Mouse (Mus musculus) gastrocnemius, postnatal 36 days (tissue): ENCODE results near the gene Gm13276. TPM values are rescaled to one million over a fixed set of nuclear protein-coding genes. Genes with fewer than 3 reads are reported as not detected.
"Not testable (repeated sequence)": the region's sequence is repeated elsewhere in the genome, so short reads cannot be mapped to it uniquely, and the experiment has no call there.

Source experiments
- DNase-seq, 2 experiments: peaks; one replicate each; pipeline ENCODE4 v3.0.0; 2022
- intact Hi-C: fragments of 180-260 bp; cut with DNase I; formaldehyde crosslinking; loops from one replicate; pipeline ENCODE4 v1.15.1; 2025
- total RNA-seq, 2 experiments: library from RNA; stranded (reverse); gene quantifications; 2 replicates each; pipeline ENCODE4 v1.2.3; 2021

Gm13276 gene
- total RNA-seq, 2 experiments from 2014 or later, result not detected

DNA sequence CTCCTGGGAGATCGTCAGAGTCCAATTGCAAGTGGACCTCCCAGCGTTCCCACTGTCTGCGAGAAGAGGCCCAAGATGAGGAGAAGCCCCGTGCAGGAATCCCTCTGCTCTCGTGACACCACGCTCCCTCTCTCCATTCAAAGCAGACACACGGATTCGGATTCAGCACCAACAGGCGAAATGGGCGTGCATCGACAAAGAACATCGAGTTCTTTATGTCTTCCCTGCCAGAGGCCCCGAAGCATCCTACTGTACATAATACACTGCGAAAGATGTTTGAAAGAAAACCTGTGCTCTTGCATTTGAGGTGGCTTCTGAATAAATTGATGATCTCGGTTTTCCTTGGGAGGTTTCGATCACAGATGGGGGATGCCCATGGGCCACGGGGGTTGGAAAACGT lies 5.2 kb upstream of the Gm13276 start:
- DNase-seq, intact Hi-C loops: not testable (repeated sequence)

DNA sequence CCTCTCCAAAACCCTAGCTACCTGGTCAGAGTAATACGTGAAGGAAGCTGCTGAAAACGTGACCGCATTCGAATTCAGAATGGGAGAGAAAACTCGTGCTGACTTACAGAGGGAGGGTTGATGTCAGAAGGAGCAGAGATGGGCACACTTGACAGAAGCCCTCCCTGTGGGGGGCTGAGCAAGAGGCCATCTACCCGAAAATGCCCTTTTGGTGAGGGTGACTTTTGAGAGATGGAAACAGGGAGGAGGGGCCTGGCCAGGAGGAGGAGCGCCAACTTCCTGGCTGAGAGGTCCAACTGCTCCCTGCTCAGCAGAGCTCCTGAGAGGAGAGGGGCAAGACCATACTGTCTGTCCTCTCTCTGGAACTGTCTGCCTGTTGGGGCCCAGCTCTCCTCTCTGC lies 3.7 kb upstream of the Gm13276 start, which contains the start of gene Ifnz:
Gene Ifnz, plus strand, starts transcription at position 301 of the 400 bp plus-strand sequence.
- DNase-seq, intact Hi-C loops: not testable (repeated sequence)

DNA sequence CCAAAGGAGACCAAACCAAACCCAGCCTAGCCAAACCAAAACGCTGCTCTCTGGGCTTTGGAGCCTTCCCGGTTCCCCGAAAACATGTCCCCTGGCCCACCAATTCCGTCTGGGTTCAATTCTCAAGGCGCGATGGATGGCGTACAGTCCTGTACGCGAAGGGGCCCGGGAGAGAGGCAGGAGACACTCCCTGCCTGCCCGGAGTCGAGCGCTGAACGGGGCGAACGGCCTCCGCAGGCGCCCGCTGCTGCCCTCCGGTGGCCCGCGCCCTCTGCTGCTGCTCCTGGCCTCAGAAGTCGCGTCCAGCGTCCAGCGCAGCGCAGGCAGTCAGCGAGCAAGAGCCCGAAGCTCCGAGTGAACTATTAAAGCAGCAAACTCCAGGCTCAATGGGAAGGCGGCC lies 3.2 kb upstream of the Gm13276 start:
- DNase-seq, intact Hi-C loops: not testable (repeated sequence)

DNA sequence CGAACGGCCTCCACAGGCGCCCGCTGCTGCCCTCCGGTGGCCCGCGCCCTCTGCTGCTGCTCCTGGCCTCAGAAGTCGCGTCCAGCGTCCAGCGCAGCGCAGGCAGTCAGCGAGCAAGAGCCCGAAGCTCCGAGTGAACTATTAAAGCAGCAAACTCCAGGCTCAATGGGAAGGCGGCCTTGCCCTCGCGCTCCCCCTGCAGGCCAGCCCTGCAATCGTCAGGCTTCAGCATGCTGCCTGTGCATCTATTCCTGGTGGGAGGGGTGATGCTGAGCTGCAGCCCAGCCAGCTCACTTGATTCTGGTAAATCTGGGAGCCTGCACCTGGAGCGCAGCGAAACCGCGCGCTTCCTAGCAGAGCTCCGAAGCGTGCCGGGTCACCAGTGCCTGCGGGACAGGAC lies 2.9 kb downstream of the Gm13276 start, which contains the start of gene Gm13277:
Gene Gm13277, plus strand, starts transcription at position 231 of the 400 bp plus-strand sequence.
- intact Hi-C loops, result not testable (repeated sequence)
- DNase-seq, result peak; percentile 34 to 63

DNA sequence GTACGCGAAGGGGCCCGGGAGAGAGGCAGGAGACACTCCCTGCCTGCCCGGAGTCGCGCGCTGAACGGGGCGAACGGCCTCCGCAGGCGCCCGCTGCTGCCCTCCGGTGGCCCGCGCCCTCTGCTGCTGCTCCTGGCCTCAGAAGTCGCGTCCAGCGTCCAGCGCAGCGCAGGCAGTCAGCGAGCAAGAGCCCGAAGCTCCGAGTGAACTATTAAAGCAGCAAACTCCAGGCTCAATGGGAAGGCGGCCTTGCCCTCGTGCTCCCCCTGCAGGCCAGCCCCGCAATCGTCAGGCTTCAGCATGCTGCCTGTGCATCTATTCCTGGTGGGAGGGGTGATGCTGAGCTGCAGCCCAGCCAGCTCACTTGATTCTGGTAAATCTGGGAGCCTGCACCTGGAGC lies 5.7 kb downstream of the Gm13276 start, which contains the start of gene Gm13278:
Gene Gm13278, plus strand, starts transcription at position 301 of the 400 bp plus-strand sequence.
- intact Hi-C loops, DNase-seq: not testable (repeated sequence)

DNA sequence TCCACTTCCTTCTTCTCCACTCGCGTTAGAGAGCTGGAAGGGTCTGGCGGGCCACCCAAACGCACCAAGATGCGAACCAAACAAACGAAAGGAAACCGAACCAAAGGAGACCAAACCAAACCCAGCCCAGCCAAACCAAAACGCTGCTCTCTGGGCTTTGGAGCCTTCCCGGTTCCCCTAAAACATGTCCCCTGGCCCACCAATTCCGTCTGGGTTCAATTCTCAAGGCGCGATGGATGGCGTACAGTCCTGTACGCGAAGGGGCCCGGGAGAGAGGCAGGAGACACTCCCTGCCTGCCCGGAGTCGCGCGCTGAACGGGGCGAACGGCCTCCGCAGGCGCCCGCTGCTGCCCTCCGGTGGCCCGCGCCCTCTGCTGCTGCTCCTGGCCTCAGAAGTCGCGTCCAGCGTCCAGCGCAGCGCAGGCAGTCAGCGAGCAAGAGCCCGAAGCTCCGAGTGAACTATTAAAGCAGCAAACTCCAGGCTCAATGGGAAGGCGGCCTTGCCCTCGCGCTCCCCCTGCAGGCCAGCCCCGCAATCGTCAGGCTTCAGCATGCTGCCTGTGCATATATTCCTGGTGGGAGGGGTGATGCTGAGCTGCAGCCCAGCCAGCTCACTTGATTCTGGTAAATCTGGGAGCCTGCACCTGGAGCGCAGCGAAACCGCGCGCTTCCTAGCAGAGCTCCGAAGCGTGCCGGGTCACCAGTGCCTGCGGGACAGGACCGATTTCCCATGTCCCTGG lies 8.6 kb downstream of the Gm13276 start, which contains the start of gene Gm13275:
Gene Gm13275, plus strand, starts transcription at position 552 of the 740 bp plus-strand sequence.
- DNase-seq, result peak; percentile 45 to 80
- intact Hi-C loops, result not testable (repeated sequence)

DNA sequence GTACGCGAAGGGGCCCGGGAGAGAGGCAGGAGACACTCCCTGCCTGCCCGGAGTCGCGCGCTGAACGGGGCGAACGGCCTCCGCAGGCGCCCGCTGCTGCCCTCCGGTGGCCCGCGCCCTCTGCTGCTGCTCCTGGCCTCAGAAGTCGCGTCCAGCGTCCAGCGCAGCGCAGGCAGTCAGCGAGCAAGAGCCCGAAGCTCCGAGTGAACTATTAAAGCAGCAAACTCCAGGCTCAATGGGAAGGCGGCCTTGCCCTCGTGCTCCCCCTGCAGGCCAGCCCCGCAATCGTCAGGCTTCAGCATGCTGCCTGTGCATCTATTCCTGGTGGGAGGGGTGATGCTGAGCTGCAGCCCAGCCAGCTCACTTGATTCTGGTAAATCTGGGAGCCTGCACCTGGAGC lies 11.6 kb downstream of the Gm13276 start, which contains the start of gene Gm13279:
Gene Gm13279, plus strand, starts transcription at position 301 of the 400 bp plus-strand sequence.
- intact Hi-C loops, DNase-seq: not testable (repeated sequence)

DNA sequence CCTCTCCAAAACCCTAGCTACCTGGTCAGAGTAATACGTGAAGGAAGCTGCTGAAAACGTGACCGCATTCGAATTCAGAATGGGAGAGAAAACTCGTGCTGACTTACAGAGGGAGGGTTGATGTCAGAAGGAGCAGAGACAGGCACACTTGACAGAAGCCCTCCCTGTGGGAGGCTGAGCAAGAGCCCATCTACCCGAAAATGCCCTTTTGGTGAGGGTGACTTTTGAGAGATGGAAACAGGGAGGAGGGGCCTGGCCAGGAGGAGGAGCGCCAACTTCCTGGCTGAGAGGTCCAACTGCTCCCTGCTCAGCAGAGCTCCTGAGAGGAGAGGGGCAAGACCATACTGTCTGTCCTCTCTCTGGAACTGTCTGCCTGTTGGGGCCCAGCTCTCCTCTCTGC lies 13.9 kb downstream of the Gm13276 start, which contains the start of gene Gm13285:
Gene Gm13285, plus strand, starts transcription at position 301 of the 400 bp plus-strand sequence.
- intact Hi-C loops, DNase-seq: not testable (repeated sequence)

DNA sequence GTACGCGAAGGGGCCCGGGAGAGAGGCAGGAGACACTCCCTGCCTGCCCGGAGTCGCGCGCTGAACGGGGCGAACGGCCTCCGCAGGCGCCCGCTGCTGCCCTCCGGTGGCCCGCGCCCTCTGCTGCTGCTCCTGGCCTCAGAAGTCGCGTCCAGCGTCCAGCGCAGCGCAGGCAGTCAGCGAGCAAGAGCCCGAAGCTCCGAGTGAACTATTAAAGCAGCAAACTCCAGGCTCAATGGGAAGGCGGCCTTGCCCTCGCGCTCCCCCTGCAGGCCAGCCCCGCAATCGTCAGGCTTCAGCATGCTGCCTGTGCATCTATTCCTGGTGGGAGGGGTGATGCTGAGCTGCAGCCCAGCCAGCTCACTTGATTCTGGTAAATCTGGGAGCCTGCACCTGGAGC lies 17.4 kb downstream of the Gm13276 start, which contains the start of gene Gm13287:
Gene Gm13287, plus strand, starts transcription at position 301 of the 400 bp plus-strand sequence.
- DNase-seq, intact Hi-C loops: not testable (repeated sequence)

DNA sequence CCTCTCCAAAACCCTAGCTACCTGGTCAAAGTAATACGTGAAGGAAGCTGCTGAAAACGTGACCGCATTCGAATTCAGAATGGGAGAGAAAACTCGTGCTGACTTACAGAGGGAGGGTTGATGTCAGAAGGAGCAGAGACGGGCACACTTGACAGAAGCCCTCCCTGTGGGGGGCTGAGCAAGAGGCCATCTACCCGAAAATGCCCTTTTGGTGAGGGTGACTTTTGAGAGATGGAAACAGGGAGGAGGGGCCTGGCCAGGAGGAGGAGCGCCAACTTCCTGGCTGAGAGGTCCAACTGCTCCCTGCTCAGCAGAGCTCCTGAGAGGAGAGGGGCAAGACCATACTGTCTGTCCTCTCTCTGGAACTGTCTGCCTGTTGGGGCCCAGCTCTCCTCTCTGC lies 19.7 kb downstream of the Gm13276 start, which contains the start of gene Gm13288:
Gene Gm13288, plus strand, starts transcription at position 301 of the 400 bp plus-strand sequence.
- intact Hi-C loops, DNase-seq: not testable (repeated sequence)

DNA sequence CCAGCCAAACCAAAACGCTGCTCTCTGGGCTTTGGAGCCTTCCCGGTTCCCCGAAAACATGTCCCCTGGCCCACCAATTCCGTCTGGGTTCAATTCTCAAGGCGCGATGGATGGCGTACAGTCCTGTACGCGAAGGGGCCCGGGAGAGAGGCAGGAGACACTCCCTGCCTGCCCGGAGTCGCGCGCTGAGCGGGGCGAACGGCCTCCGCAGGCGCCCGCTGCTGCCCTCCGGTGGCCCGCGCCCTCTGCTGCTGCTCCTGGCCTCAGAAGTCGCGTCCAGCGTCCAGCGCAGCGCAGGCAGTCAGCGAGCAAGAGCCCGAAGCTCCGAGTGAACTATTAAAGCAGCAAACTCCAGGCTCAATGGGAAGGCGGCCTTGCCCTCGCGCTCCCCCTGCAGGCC lies 20.3 kb downstream of the Gm13276 start:
- DNase-seq, intact Hi-C loops: not testable (repeated sequence)

DNA sequence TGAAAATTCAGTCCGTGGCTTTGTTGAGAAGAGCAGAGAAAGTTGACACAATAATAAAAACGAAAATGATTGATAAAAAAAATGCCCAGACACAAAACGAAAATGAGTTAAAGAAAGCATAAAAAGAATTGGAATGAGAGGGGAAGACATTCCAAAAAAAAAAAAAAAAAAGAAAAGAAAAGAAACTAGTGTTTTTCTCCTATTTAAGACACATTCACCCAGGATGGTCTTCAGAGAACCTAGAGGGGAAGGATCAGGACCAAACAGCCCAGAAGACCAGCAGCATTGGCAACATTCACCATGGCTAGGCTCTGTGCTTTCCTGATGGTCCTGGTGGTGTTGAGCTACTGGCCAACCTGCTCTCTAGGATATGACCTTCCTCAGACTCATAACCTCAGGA lies 30.4 kb downstream of the Gm13276 start, which contains the start of gene Ifna7:
Gene Ifna7, plus strand, starts transcription at position 301 of the 400 bp plus-strand sequence.
- no peak for DNase-seq
- intact Hi-C loops, result no loop called here

DNA sequence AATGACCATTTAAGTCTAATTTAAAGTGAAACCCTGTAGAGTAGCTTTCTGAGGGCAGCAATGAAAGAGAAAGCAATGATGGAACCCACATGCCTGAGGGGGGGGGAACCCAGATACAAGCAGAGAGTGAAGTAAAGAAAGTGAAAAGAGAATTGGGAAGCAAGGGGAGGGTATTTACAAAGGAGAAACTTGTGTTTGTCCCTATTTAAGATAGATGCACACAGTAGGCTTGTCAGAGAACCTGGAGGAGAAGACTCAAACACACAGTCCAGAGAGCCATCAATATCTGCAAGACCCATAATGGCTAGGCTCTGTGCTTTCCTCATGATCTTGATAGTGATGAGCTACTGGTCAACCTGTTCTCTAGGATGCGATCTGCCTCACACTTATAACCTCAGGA lies 34.1 kb downstream of the Gm13276 start, which contains the start of gene Ifna11:
Gene Ifna11, plus strand, starts transcription at position 301 of the 400 bp plus-strand sequence.
- no peak for DNase-seq
- intact Hi-C loops, result loop anchor here (2.0 kb wide), 1 partner anchor 137 kb away; the partner anchor contains the start of gene Ifna2

DNA sequence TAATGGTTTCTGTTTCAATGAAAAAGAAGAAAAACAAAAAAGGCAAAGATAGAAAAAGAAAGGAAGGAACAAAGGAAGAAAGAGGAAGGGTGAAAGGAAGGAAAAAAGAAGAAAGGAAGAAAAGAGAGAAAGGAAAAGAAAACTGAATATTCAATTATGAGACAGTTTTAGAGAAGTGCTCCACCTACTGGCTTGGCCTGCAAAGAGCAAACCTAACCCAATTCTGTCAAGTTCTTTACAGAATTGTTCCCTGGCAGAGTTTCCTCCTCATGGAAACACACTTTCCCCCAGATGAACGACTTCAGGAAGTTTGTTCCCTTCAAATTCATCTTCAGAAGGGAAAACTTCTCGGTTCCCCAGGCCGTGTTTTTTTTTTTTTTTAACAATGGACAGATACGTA lies 37.5 kb downstream of the Gm13276 start:
- no peak for DNase-seq
- intact Hi-C loops, result no loop called here

DNA sequence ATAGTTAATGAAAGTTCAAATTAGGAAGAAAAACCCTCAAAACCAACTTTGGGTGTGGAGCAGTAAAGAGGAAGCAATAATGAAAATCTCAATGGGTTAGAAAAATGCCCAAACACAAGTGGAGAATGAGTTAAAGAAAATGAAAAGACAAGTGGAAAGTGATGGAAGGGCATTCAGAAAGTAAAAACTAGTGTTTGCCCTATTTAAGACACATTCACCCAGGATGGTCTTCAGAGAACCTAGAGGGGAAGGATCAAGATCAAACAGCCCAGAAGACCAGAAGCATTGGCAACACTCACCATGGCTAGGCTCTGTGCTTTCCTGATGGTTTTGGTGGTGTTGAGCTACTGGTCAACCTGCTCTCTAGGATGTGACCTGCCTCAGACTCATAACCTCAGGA lies 41.6 kb downstream of the Gm13276 start, which contains the start of gene Ifna6:
Gene Ifna6, plus strand, starts transcription at position 301 of the 400 bp plus-strand sequence.
- intact Hi-C loops, DNase-seq: not testable (repeated sequence)

DNA sequence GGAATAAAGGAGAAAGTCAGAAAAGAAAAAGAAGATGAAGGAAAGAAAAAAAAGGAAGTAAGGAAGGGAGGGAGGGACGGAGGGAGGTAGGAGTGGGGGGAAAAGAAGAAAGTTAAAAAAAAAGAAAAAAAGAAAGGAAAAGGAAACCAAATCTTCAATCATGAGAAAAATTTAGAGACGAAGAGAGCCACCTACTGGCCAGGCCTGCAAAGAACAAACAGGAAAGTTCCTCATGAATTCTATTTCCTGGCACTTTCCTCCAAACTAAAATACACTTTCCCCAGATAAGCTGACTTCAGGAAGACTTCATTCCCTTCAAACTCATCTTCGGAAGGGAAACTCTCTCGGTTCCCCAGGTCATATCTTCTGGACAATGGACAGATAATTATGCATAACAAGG lies 45.0 kb downstream of the Gm13276 start:
- no peak for DNase-seq
- intact Hi-C loops, result no loop called here

DNA sequence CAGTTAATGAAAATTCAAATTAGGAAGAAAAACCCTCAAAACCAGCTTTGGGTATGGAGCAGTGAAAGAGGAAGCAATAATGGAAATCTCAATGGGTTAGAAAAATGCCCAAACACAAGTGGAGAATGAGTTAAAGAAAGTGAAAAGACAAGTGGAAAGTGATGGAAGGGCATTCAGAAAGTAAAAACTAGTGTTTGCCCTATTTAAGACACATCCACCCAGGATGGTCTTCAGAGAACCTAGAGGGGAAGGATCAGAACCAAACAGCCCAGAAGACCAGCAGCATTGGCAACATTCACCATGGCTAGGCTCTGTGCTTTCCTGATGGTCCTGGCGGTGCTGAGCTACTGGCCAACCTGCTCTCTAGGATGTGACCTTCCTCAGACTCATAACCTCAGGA lies 49.7 kb downstream of the Gm13276 start, which contains the start of gene Ifna5:
Gene Ifna5, plus strand, starts transcription at position 301 of the 400 bp plus-strand sequence.
- DNase-seq, intact Hi-C loops: not testable (repeated sequence)
